Mouse (Mus musculus) testis, adult 2 months (tissue): ENCODE data around the gene Ncapd2. TPM values are rescaled to one million over a fixed set of nuclear protein-coding genes. Genes with fewer than 3 reads are reported as not detected.

Experiments used
- H3K27ac ChIP-seq: fragments of 200-500 bp; 2 replicates; pipeline ENCODE4 v1.5.1; 2012; ENCODE audit warnings: low read depth, low read length; ENCODE audit not compliant: control insufficient read depth, insufficient read depth
- H3K27me3 ChIP-seq: fragments of 200-500 bp; 2 replicates; pipeline ENCODE4 v1.6.1; 2012; ENCODE audit warnings: mild to moderate bottlenecking, low read length, moderate library complexity; ENCODE audit not compliant: control insufficient read depth, insufficient read depth
- H3K36me3 ChIP-seq: fragments of 200-500 bp; 2 replicates; pipeline ENCODE4 v1.6.1; 2012; ENCODE audit warnings: mild to moderate bottlenecking, low read length; ENCODE audit not compliant: control insufficient read depth, insufficient read depth
- H3K4me1 ChIP-seq: fragments of 200-500 bp; 2 replicates; pipeline ENCODE4 v1.6.1; 2012; ENCODE audit warnings: low read length; ENCODE audit not compliant: control insufficient read depth, insufficient read depth
- H3K4me3 ChIP-seq: fragments of 200-500 bp; 2 replicates; pipeline ENCODE4 v1.5.1; 2012; ENCODE audit warnings: low read depth, mild to moderate bottlenecking, low read length, moderate library complexity, mixed read lengths; ENCODE audit not compliant: control insufficient read depth
- CTCF ChIP-seq: fragments of 200-500 bp; IDR thresholded peaks from 2 replicates; pipeline ENCODE4 v1.5.1; 2012; ENCODE audit warnings: low read depth, mild to moderate bottlenecking, inconsistent platforms, low read length, moderate library complexity; ENCODE audit not compliant: control insufficient read depth, insufficient read depth, insufficient replicate concordance
- POLR2A ChIP-seq: fragments of 200-500 bp; IDR thresholded peaks from 2 replicates; pipeline ENCODE4 v1.6.1; 2012; ENCODE audit warnings: low read depth, mild to moderate bottlenecking, inconsistent platforms, low read length, moderate library complexity; ENCODE audit not compliant: control insufficient read depth
- polyA plus RNA-seq: library from polyadenylated mRNA; depleted of rRNA; stranded (reverse); fragments of >200 nt; gene quantifications from 2 replicates; pipeline ENCODE4 v1.2.3, GENCODE M21; 2012; rRNA removed

The Ncapd2 gene
- polyA plus RNA-seq, result 100 and 109 TPM in 2 replicates

DNA sequence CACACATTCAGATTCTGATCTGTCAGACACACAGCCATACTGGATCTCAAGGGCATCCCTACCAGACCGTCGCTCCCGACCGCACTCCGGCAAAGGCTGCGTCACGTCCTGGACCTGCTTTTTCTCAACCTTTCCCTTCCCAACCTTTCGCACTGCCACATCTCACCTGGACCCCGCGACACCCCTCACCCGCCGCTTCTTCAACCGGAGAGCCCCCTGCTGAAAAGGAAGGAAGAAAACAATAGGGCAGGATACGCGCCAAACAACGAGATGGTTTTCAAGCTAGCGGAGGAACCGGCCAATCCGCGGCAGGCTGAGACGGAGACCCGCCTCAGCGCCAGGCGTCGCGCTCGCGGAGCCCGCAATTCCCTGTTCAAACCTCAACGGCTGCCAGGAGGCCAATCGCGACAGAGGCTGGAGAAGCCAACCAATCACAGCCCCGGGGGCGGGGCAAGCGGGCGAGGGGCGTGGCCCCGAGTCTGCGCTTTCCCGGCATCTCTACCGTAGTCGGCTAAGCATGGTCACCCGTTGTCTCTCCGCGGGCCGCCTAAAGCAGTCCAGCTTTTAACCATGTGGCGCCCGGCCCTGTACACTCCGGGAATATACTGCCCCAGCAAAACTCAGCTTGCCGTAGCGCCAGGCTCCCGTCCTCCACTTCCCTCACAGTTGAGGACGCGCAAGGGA lies at the start of gene Ncapd2, which contains the start of gene Mrpl51:
Gene Ncapd2, minus strand, starts transcription at position 370 of the 684 bp plus-strand sequence.
Gene Mrpl51, plus strand, starts transcription at position 470 of the 684 bp plus-strand sequence.
- Histone ChIP-seq H3K27me3 (no peaks in the 10 kb centered on the region), H3K27ac (peak within 1 kb of the TSS; percentile 97), H3K36me3 (peaks cover 1% of the 10 kb centered on the region), H3K4me3 (peak within 1 kb of the TSS; percentile 89), H3K4me1 (no peaks in the 10 kb centered on the region)
- TF ChIP-seq CTCF (no peak), POLR2A (peak; percentile 90)

DNA sequence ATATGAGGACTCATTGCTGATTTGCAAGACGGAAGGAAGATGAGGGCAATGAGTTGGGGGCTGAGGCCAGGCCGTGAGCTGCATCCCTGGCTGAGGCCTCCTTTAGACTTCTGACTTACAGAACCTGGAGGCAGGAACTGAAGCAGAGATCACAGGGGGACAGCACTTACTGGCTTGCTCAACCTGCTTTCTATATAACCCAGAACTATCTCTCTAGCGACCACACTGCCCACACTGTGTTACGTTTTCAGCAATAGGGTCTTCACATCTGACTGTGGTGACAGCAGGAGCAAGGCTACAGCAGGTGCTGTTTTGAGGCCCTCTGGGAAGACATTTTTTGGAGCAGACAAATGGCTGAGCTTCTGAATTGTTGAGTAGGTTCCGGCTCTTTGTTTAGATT lies 49.1 kb upstream of the Ncapd2 start:
- no peaks in the 10 kb centered on the region for H3K27me3 ChIP-seq
- no peak overlapping the region for H3K4me3 ChIP-seq
- H3K36me3 ChIP-seq, result no peaks in the 10 kb centered on the region
- no peak for TF ChIP-seq CTCF
- no peak for TF ChIP-seq POLR2A
- no peaks in the 10 kb centered on the region; the same call in 1 of the 2 replicates for H3K4me1 ChIP-seq
- H3K27ac ChIP-seq, result no peak overlapping the region

DNA sequence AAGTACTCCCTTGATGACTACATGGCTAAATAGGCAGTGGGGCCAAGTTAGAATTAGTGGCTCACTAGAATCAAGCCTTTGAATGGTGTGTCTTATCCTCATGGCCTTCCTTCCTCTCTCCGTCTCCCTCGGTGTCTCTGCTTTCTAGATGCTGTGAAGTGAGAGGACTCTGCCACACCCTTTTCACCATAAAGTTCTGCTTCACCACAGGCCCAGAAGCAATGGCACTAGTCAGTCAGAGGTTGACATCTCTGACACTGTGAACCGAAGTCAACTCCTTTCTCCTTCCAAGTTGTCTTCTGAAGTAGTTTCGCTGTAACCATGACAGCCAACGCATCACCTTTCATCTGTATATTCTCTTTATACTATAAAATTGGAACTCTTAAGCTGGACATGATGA lies 48.0 kb upstream of the Ncapd2 start:
- H3K27ac ChIP-seq, result no peak overlapping the region
- no peaks in the 10 kb centered on the region; the same call in 1 of the 2 replicates for H3K4me1 ChIP-seq
- H3K4me3 ChIP-seq, result no peak overlapping the region
- no peaks in the 10 kb centered on the region for H3K27me3 ChIP-seq
- no peak for TF ChIP-seq POLR2A
- no peak for TF ChIP-seq CTCF
- no peaks in the 10 kb centered on the region for H3K36me3 ChIP-seq

DNA sequence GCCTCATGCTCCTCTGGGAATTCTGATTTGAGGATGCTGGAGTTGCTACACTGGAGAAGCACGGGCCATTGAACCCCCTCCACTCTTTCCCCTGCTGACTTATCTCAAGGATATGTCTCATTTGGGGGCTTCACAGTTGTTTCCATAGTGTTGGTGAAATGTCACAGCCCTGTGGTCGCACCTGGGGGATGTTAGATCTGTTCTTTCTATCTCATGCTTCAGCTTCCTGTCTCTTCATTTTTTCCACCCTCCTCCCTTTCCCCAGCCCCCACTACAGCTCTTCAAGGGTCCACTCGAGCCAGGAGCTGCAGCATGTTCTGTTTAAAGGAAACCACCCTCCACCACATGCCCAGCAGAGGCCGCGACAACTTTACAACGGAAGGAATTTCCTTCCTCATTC lies 46.9 kb upstream of the Ncapd2 start:
- H3K4me3 ChIP-seq, result no peak overlapping the region
- TF ChIP-seq CTCF, result no peak
- TF ChIP-seq POLR2A, result no peak
- H3K4me1 ChIP-seq, result no peaks in the 10 kb centered on the region; the same call in none of the 2 replicates
- H3K36me3 ChIP-seq, result no peaks in the 10 kb centered on the region
- no peaks in the 10 kb centered on the region for H3K27me3 ChIP-seq
- no peak overlapping the region for H3K27ac ChIP-seq

DNA sequence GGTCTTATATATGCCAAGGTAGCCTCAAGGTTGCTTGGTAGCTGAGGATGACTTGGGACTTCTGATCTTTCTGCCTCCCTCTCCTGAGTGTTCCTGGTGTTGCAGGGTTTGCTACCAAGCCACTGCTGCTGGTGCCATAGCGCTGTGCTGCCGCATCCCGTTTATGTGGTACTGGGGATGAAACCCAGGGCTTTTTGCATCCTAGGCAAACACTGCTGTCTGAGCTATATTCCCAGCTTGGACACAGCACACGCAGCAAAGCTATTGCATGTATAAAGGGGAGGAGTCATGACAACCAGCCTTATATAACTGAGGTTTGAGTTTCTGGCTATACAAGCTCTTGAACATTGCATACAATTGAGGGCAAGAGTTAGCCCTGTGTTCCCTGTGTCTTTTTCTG lies 45.9 kb upstream of the Ncapd2 start:
- TF ChIP-seq POLR2A (no peak), CTCF (no peak)
- Histone ChIP-seq H3K4me3 (no peak overlapping the region), H3K27me3 (no peaks in the 10 kb centered on the region), H3K27ac (no peak overlapping the region), H3K36me3 (no peaks in the 10 kb centered on the region), H3K4me1 (no peaks in the 10 kb centered on the region; the same call in none of the 2 replicates)

DNA sequence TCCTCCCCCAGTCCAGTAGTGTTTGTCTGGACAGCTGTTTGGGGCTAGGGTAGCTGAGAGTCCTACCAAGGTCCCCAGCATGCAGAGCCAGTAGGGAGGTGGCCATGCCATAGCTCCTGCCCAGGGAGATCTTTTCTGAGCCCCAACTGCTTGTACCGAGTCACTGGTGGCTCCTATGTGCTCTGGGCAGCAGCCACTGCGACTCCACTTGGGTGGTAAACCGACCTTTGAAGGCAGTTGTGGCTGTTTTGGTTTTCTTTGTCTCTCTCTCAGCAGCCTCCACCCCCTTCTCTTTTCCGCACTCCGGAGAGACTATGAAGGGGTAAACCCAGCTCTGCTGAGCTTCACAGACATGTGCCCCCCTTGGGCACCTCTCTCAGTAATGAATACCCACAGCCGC lies 45.3 kb upstream of the Ncapd2 start, which contains the start of gene Cd27:
Gene Cd27, minus strand, starts transcription at position 229 of the 400 bp plus-strand sequence.
- peaks cover 2% of the 10 kb centered on the region for H3K4me1 ChIP-seq
- H3K27ac ChIP-seq, result no peak within 1 kb of the TSS
- H3K4me3 ChIP-seq, result no peak within 1 kb of the TSS
- H3K36me3 ChIP-seq, result no peaks in the 10 kb centered on the region
- H3K27me3 ChIP-seq, result no peaks in the 10 kb centered on the region
- TF ChIP-seq POLR2A, result no peak
- no peak for TF ChIP-seq CTCF

DNA sequence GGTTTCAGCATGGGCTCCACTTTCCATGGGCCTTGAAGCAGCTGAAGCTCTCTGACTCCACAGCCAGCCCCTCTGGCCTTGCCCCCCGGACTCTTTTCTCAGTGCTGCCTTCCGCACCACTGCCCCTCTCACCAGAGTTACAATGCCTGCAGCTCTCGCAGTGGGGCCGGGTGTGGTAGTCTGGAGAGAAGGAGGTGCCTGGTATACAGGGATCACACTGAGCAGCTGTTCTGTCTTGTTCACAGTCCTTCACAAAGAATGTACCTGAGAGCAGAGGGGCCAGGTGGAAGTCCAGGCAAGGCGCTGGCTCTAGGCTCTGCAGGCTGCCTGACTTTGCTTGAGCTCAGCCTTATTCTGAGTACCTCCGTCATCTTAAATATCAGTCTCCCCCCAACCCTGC lies 44.8 kb upstream of the Ncapd2 start:
- peaks cover 4% of the 10 kb centered on the region for H3K4me1 ChIP-seq
- no peak overlapping the region for H3K4me3 ChIP-seq
- H3K36me3 ChIP-seq, result no peaks in the 10 kb centered on the region
- H3K27ac ChIP-seq, result no peak overlapping the region
- TF ChIP-seq POLR2A (no peak), CTCF (no peak)
- H3K27me3 ChIP-seq, result no peaks in the 10 kb centered on the region
